Mouse (Mus musculus): Measurements from ENCODE around the gene Vgll4. TPM values are rescaled to one million over a fixed set of nuclear protein-coding genes. Genes with fewer than 3 reads are reported as not detected.

Vgll4 gene
- polyA plus RNA-seq, 1 experiment from 2014 or later, result 51.6 TPM

DNA sequence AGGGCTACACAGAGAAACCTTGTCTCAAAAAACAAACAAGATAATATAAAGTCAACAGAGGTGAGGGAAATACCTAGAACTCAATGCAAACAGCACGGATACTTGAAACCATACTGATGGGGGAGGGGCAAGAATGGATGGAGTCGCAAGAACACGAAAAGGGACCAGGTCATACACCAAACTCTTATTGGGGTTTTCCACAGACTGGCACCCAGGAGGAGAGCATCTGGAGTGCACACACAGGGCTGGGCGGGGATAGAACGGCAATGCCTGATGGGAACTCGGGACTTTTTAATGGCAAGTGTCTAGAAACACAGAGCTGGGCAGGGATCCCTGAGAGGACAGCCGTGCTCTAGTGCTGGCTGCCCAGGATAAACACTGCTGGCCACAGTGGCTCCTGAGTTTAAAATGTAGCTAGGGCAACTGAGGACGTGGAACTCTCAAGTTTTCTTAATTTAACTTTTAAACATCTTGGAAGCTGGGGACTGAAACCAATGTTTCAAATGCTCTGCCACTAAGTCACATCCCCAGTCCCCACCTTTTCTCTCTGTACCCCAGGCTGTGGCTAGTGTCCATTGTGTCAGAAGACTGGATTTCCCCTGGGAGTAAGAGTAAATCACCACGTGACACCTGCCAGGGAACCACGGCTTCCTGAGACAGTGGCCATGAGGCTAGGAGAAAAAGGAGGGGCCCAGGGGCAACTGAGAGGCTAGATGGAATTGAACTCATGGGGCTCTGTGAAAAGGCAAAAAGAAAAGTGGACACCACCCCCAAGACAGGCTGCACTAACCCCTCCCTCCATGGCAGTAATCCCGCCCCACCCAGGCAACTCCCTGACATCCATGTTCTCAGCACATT, 83.1 kb downstream of the Vgll4 start:
- H3K9me3 ChIP-seq (replicated peaks; ENCODE audit: control insufficient read depth, low read length), result no peaks in the 10 kb centered on the region
- no peak overlapping the region for H3K4me2 ChIP-seq
- H3K27me3 ChIP-seq (ENCODE audit: control insufficient read depth, insufficient read depth, low read length), result no peaks in the 10 kb centered on the region
- peaks cover 80% of the 10 kb centered on the region for H3K4me1 ChIP-seq (ENCODE audit: control insufficient read depth, insufficient read depth, low read length)
- no peak overlapping the region for H3K27ac ChIP-seq (ENCODE audit: low read depth, low read length)
- 76% methylated on average over 11 of the region's 11 CpGs for WGBS (ENCODE audit: insufficient replicate concordance)
- no peak for ATAC-seq (replicated peaks; ENCODE audit: insufficient number of reproducible peaks, low FRiP score, low TSS enrichment)
- H3K9ac ChIP-seq (ENCODE audit: low read depth, low read length), result no peak overlapping the region
- no peak overlapping the region for H3K4me3 ChIP-seq (ENCODE audit: low read depth, low read length)
- H3K36me3 ChIP-seq (ENCODE audit: control insufficient read depth, insufficient read depth, low read length), result no peaks in the 10 kb centered on the region; the same call in 1 of the 2 replicates

DNA sequence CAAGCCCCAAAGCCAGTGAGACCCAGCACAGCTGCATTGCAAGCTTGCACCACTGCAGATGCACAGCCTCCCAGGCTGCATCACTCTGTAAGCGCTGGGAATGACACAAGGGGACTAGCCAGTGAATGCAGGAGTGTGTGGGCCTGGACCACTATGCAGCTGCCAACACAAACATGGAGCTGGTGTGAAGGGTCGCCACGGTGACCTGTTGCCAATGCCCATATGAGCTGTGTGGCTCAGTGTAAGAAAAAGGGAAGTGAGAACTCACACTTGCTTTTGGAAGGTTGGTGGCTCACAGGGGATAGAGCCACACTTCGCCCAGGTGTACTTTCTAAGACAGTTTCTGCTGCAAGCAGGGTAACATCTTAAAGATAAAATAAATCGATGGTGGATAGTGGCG, 83.8 kb downstream of the Vgll4 start:
- no peaks in the 10 kb centered on the region; the same call in 1 of the 2 replicates for H3K36me3 ChIP-seq (ENCODE audit: control insufficient read depth, insufficient read depth, low read length)
- H3K9me3 ChIP-seq (replicated peaks; ENCODE audit: control insufficient read depth, low read length), result no peaks in the 10 kb centered on the region
- no peak for ATAC-seq (replicated peaks; ENCODE audit: insufficient number of reproducible peaks, low FRiP score, low TSS enrichment)
- H3K4me2 ChIP-seq, result no peak overlapping the region
- H3K4me1 ChIP-seq (ENCODE audit: control insufficient read depth, insufficient read depth, low read length), result peaks cover 80% of the 10 kb centered on the region
- no peak overlapping the region for H3K27ac ChIP-seq (ENCODE audit: low read depth, low read length)
- no peaks in the 10 kb centered on the region for H3K27me3 ChIP-seq (ENCODE audit: control insufficient read depth, insufficient read depth, low read length)
- H3K9ac ChIP-seq (ENCODE audit: low read depth, low read length), result no peak overlapping the region
- 84% methylated on average over 6 of the region's 6 CpGs for WGBS (ENCODE audit: insufficient replicate concordance)
- no peak overlapping the region for H3K4me3 ChIP-seq (ENCODE audit: low read depth, low read length)

DNA sequence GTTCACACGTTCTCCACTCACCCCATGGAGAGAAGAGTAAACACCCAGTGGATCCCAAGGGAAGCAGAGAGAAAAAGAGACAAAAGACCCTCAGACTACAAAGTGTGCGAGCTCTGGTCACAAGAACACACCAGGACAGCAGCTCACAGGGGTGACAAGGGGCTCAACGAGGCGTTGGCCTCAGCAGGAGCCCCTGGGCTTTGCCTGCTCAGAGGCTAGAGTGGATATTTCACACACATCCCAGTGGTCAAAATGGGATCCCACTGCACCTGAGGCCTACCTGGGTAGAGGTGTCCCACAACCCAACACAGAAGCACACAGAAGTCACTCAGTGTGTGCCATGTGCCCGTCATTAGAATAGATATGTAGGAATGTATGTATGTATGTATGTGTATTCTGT, 84.7 kb downstream of the Vgll4 start:
- Histone ChIP-seq H3K4me2 (no peak overlapping the region), H3K9me3 (replicated peaks; ENCODE audit: control insufficient read depth, low read length) (no peaks in the 10 kb centered on the region), H3K4me3 (ENCODE audit: low read depth, low read length) (no peak overlapping the region), H3K4me1 (ENCODE audit: control insufficient read depth, insufficient read depth, low read length) (peaks cover 80% of the 10 kb centered on the region), H3K36me3 (ENCODE audit: control insufficient read depth, insufficient read depth, low read length) (no peaks in the 10 kb centered on the region; the same call in 1 of the 2 replicates), H3K27me3 (ENCODE audit: control insufficient read depth, insufficient read depth, low read length) (no peaks in the 10 kb centered on the region), H3K9ac (ENCODE audit: low read depth, low read length) (0 out of 2 replicates have a peak overlapping the region, but pooled peaks have one; percentile 22), H3K27ac (ENCODE audit: low read depth, low read length) (0 out of 2 replicates have a peak overlapping the region, but pooled peaks have one; percentile 29)
- ATAC-seq (replicated peaks; ENCODE audit: insufficient number of reproducible peaks, low FRiP score, low TSS enrichment), result no peak
- 74% methylated on average over 5 of the region's 5 CpGs for WGBS (ENCODE audit: insufficient replicate concordance)

DNA sequence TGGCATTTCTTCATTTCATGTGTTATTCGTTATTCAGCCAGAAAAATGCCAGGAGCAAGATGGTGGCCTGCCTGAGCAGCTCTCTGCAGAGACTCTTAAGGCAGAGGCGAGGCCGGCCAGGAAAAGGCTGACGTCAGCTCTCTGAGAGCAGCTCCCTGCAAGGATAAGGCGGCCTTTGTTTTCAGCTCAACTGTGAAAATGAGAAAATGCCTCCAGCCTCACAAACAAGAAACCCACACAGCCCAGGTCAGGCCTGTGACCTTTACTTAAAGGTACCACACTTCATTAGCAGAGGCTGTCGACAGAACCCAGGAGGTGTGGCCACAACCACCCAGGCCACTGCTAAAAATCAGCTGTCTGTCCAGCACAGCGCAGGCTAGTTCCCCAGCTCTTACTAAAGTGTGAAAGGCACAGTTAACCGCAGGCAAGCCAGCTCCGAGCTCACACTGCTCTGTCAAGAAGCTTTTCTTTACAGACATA, 86.5 kb downstream of the Vgll4 start:
- H3K4me1 ChIP-seq (ENCODE audit: control insufficient read depth, insufficient read depth, low read length), result peaks cover 84% of the 10 kb centered on the region
- H3K36me3 ChIP-seq (ENCODE audit: control insufficient read depth, insufficient read depth, low read length), result no peaks in the 10 kb centered on the region
- peak overlapping the region; percentile 64; the same call in 1 of the 2 replicates for H3K9ac ChIP-seq (ENCODE audit: low read depth, low read length)
- H3K4me2 ChIP-seq, result peak overlapping the region; percentile 40
- H3K27ac ChIP-seq (ENCODE audit: low read depth, low read length), result peak overlapping the region; percentile 81
- ATAC-seq (replicated peaks; ENCODE audit: insufficient number of reproducible peaks, low FRiP score, low TSS enrichment), result peak; percentile 59; the same call in 1 of the 2 replicates
- H3K27me3 ChIP-seq (ENCODE audit: control insufficient read depth, insufficient read depth, low read length), result no peaks in the 10 kb centered on the region
- no peaks in the 10 kb centered on the region for H3K9me3 ChIP-seq (replicated peaks; ENCODE audit: control insufficient read depth, low read length)
- 4% methylated on average over 9 of the region's 9 CpGs for WGBS (ENCODE audit: insufficient replicate concordance)
- H3K4me3 ChIP-seq (ENCODE audit: low read depth, low read length), result no peak overlapping the region

DNA sequence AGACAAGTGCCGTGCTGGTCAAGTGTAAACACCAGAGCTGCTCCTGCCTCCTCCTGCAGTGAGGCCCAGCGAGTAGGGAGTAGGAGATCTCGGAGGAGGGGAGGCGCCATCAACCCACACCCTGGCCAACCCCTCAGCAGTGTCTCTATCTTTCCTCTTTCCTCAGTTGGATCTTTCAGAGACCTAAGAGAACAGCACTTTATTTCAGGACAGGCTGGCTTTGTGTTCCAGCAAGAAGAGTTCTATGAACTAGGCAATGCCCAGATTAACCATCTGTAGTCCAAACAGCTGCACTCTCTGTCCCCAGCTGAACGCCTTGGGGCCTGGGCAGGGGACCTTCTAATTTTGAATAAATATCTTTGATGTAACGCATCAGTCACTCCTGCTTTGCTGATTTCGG, 87.1 kb downstream of the Vgll4 start:
- Histone ChIP-seq H3K4me1 (ENCODE audit: control insufficient read depth, insufficient read depth, low read length) (peaks cover 86% of the 10 kb centered on the region), H3K27ac (ENCODE audit: low read depth, low read length) (peak overlapping the region; percentile 81), H3K4me3 (ENCODE audit: low read depth, low read length) (no peak overlapping the region), H3K9ac (ENCODE audit: low read depth, low read length) (peak overlapping the region; percentile 18; the same call in 1 of the 2 replicates), H3K4me2 (peak overlapping the region; percentile 40; the same call in 1 of the 2 replicates), H3K9me3 (replicated peaks; ENCODE audit: control insufficient read depth, low read length) (no peaks in the 10 kb centered on the region), H3K27me3 (ENCODE audit: control insufficient read depth, insufficient read depth, low read length) (no peaks in the 10 kb centered on the region), H3K36me3 (ENCODE audit: control insufficient read depth, insufficient read depth, low read length) (no peaks in the 10 kb centered on the region)
- 35% methylated on average over 7 of the region's 7 CpGs for WGBS (ENCODE audit: insufficient replicate concordance)
- ATAC-seq (replicated peaks; ENCODE audit: insufficient number of reproducible peaks, low FRiP score, low TSS enrichment), result no peak

DNA sequence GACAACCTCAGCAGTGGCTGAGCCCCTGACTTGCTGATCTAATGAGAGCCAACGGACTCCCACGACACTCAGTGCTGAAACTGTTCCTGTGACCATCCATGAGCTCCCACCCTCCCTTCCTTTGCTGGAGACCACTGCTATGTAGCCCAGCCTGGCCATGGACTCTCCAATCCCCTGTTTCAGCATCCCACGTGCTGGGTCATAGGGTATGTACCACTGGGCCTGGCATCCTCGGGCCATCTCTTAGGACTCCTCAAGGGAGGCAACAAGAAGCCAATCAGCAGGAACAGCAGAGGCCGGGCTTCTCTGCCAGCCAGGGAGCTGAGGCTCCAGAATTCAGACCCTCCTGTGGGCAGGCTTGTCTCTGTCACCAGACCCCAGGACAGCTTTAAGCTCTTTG, 87.6 kb downstream of the Vgll4 start:
- H3K4me3 ChIP-seq (ENCODE audit: low read depth, low read length), result no peak overlapping the region
- no peaks in the 10 kb centered on the region for H3K9me3 ChIP-seq (replicated peaks; ENCODE audit: control insufficient read depth, low read length)
- ATAC-seq (replicated peaks; ENCODE audit: insufficient number of reproducible peaks, low FRiP score, low TSS enrichment), result no peak
- peaks cover 87% of the 10 kb centered on the region for H3K4me1 ChIP-seq (ENCODE audit: control insufficient read depth, insufficient read depth, low read length)
- no peaks in the 10 kb centered on the region for H3K27me3 ChIP-seq (ENCODE audit: control insufficient read depth, insufficient read depth, low read length)
- H3K27ac ChIP-seq (ENCODE audit: low read depth, low read length), result peak overlapping the region; percentile 81
- H3K9ac ChIP-seq (ENCODE audit: low read depth, low read length), result peak overlapping the region; percentile 18; the same call in 1 of the 2 replicates
- H3K36me3 ChIP-seq (ENCODE audit: control insufficient read depth, insufficient read depth, low read length), result no peaks in the 10 kb centered on the region
- H3K4me2 ChIP-seq, result no peak overlapping the region
- 51% methylated on average over 5 of the region's 5 CpGs for WGBS (ENCODE audit: insufficient replicate concordance)

DNA sequence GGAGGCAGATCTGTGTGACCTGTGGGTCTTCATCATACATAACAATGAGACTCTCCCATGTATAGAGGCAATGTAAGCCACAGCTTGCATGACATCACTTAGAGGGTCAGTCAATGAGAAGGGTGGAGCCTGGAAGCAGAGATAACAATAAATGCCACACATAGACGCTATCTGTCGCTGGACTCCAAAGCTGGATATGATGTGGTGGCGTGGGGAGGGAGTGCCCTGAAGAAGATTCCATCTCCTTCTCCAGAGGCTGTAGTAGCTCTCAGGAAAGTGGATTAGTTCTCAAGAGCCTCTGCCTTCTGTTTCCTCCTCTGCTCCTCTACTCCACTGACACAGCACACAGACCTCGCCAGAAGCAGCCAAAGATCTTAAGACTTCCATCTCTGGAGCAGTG, 89.0 kb downstream of the Vgll4 start:
- Histone ChIP-seq H3K27me3 (ENCODE audit: control insufficient read depth, insufficient read depth, low read length) (no peaks in the 10 kb centered on the region), H3K4me3 (ENCODE audit: low read depth, low read length) (no peak overlapping the region), H3K4me1 (ENCODE audit: control insufficient read depth, insufficient read depth, low read length) (peaks cover 91% of the 10 kb centered on the region), H3K9ac (ENCODE audit: low read depth, low read length) (no peak overlapping the region), H3K36me3 (ENCODE audit: control insufficient read depth, insufficient read depth, low read length) (no peaks in the 10 kb centered on the region), H3K9me3 (replicated peaks; ENCODE audit: control insufficient read depth, low read length) (no peaks in the 10 kb centered on the region), H3K4me2 (no peak overlapping the region), H3K27ac (ENCODE audit: low read depth, low read length) (no peak overlapping the region)
- ATAC-seq (replicated peaks; ENCODE audit: insufficient number of reproducible peaks, low FRiP score, low TSS enrichment), result no peak
- WGBS (ENCODE audit: insufficient replicate concordance), result 28% methylated on average over 4 of the region's 4 CpGs

DNA sequence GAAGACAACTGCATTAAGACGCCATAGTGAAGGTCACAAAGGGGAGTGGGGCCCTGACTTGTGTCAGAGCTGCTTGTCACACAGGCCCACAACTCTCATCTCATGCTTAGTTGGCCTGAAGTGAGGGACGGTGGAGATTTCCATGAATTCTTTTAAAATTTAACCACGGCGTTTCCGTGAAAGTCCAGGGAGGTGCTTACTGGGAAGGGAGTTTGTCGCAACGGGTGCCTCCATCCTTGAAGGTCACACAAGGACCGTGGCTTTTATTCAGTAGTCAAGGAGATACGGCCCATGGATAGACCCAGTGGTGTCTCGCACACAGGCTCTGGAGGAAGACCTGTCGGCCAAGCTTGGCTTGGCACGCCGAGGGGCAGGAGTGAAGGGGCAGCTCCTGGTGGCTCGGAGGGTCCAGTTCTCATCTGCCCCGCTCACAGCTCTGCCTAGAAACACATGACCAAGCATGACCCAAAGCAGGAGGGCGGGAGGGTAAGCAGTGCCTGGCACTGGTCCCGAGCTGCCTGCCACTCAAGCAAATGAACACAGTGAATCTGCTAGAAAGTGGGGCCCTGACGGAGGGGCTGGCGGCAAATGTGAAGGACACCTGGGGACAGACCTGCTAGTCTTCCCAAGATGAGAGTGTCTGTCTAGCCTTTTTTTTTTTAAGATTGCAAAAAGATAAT, 90.8 kb downstream of the Vgll4 start:
- 71% methylated on average over 19 of the region's 19 CpGs for WGBS (ENCODE audit: insufficient replicate concordance)

More for the DNA sequence above, 90.8 kb downstream of the Vgll4 start:
- Histone ChIP-seq H3K4me1 (ENCODE audit: control insufficient read depth, insufficient read depth, low read length) (peaks cover 97% of the 10 kb centered on the region), H3K9me3 (replicated peaks; ENCODE audit: control insufficient read depth, low read length) (no peaks in the 10 kb centered on the region), H3K36me3 (ENCODE audit: control insufficient read depth, insufficient read depth, low read length) (no peaks in the 10 kb centered on the region), H3K27ac (ENCODE audit: low read depth, low read length) (peak overlapping the region; percentile 0; the same call in 1 of the 2 replicates), H3K9ac (ENCODE audit: low read depth, low read length) (no peak overlapping the region), H3K27me3 (ENCODE audit: control insufficient read depth, insufficient read depth, low read length) (no peaks in the 10 kb centered on the region), H3K4me2 (no peak overlapping the region), H3K4me3 (ENCODE audit: low read depth, low read length) (no peak overlapping the region)
- ATAC-seq (replicated peaks; ENCODE audit: insufficient number of reproducible peaks, low FRiP score, low TSS enrichment), result no peak

All from heart, embryonic 11.5 days (tissue).